Mouse (Mus musculus) mesoderm, embryonic 11.5 days (tissue): ENCODE results near the gene Ctrb1.
"Not testable (repeated sequence)": the region's sequence is repeated elsewhere in the genome, so short reads cannot be mapped to it uniquely, and the experiment has no call there.

Experiments
- DNase-seq: peaks from one replicate; pipeline ENCODE4 v3.0.0-alpha.2; 2012; ENCODE audit warnings: low read depth, low spot score

Gene Ctrb1

DNA sequence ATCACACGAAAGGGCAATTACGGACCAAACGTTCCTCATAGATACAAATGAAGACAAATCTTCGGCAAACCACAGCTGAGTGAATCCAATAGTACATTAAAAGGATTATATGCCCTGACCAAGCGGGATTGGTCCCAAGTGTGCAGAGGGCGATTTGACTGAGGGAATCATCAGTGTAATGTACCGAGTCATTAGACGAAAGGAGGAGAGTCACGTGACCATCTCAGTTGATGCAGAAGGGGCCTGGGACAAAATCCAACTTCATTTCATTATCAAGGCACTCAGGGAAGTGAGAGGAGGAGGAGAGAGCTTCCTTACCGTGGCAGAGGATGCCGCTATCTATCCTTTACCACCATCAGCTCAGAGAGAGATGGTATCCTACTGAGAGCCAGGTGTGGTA is 9.7 kb downstream of the Ctrb1 start:
- DNase-seq: no peak

DNA sequence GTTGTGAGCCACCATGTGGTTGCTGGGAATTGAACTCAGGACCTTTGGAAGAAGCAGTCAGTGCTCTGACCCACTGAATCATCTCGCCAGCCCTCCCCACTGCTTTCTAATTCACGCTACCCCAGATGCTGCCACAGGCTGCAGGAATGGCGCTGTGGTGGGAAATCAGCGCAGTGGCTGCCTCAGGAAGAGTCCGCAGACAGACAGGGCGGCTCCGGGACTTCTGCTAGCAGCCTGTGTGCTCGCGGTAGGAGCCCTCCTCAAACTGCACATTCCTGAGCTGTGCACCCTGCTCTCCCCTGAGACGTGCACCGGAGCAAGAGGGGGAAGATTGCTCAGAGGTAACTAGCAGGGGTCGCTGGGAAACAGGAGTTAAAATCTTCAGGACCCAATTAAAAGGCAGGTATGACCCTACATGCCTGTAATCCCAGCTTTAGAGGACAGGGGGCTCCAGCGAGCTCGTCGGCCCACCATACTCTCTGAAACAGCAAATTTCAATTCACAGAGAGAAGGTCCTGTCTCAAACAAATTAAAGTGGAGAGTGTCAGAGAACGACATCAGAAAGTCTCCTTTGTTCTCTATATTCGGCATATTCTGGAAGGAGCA is 10.3 kb downstream of the Ctrb1 start:
- peak; percentile 40 for DNase-seq

DNA sequence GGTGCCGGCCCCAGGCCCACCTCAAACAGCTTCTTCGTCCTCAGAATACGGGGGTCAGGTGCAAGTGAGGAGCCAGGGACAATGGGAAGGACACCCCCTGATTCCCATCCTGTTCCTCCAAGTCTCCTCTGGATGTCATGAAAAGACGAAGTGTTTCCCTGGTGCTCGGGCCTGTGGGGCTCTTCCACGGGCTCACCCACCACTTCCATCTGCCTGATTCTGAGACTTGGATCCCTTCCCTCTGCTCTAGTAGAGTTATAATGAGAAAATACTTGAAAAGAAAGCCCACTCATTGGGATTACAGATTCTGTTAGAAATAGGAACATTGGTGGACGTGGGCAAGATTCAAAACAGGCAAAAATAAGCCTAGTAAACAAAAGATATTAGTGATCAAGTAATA is 12.0 kb downstream of the Ctrb1 start:
- DNase-seq: no peak

DNA sequence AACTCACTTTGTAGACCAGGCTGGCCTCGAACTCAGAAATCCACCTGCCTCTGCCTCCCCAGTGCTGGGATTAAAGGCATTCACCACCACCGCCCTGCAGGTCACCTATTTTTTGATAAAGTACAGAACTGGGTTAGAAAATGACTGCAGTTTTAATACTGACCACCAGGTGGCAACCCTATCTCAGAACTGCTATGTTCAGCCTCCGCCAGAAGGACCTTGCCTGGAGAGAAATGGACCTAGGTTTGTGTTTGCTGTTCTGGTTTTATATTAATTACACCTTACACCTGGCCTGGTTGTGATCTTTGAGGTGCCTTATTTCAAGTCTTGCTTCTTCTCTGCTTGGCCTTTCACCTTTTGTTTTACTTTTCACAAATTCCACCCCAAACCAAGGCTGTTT is 12.7 kb downstream of the Ctrb1 start:
- peak; percentile 81 for DNase-seq

DNA sequence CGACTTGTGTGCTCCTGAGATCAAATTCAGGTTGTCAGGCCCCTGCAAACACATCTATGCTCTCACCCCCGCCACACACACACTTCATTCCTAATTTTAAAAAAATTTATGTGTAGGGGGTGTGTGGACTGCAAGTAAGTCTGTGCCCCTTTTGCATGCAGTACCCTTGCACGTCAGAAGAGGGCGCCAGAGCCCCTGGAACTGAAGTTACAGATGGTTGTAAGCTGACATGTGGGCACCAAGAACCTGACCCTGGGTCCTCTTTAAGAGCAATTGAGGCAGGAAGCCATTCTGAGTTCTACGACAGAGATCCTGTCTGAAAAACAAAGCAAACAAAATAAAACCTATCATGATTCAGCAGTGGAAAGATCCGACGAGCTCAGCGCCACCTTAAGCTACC is 14.6 kb downstream of the Ctrb1 start:
- no peak for DNase-seq

DNA sequence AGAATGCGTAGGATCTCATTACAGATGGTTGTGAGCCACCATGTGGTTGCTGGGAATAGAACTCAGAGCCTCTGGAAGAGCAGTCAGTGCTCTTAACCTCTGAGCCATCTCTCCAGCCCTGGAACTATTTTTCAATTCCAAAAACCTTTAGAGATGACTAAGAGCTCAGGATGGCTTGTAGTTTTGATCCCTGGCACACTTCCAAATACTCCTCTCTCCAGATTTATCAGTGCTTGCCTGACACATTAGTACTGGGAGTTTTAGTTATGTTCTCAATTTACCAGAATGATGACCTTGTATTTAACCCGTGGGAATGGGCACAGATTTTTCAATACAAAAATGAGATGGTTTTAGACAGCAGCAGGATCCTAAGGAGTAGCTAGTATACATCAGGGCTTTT is 24.1 kb downstream of the Ctrb1 start:
- no peak for DNase-seq

DNA sequence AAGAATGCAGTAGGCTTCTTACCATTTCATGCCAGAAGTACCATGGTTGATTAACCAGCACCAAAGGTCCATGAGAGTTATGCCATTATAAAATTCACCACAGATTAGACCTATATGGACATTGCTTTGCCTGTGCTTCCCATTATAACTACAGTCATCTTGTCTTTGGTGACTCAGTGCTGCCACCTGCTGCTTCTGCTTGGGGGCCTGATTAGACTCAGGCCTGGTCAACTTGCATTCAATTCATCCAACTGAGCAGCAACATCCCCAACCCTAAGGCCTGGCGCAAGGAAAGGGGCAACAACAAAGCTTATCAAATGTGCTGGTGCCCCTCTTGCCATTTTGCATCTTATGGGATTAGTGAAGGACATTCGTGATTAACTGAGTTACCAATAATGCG is 28.3 kb downstream of the Ctrb1 start:
- peak; percentile 75 for DNase-seq

DNA sequence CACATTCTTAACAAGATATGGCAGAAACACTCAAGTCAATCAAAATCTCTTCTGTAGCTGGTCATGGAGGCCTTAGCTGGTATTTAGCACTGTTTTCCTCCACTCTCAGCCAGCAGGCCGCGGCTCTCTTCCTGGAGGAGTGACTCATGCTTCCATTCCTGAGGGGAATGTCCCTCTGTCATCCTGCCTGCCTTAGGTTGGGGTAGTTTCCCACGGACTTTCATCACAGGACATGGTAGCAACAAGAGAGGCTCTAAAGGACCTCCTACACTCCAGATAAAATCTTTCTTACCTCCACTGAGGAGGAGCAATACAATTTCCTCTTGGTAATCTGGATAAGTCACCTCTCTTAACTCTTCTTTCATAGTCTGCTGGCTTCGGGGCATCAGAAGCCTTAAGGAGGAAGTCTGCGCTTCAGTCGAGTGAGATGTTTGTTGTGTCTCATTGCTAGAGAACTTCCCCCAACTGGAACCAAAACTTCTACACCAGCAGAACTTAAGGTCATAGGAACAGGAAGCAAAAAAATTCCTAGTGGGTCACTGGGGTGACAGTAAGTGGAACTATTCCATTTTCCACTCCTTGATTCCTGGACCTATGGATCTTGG is 31.9 kb downstream of the Ctrb1 start:
- no peak for DNase-seq

DNA sequence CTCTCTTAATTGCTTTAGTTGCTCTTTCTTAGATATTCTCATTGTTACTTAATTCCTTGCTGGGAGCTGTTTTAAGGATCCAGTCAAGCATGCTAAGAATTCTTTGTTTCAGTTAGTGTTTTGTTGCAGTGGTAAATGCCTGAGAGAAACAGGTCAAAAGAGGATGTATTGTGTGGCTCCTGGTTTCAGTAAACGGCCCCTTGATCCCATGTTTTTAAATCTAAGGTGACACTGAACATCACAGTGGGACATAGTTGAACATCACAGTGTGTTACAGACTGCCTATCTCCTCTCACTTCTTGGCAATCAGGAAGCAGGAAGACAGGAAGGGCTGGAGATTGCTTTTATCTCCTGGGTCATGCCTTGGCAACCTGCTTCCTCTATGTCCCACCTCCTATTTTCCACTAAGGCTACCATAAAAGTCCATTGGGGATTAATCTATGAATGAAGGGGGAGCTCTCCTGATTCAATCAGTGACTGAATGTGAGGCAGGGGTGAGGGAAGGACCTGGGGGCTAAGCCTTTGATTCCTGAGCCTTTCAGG is 33.4 kb downstream of the Ctrb1 start:
- DNase-seq: no peak

DNA sequence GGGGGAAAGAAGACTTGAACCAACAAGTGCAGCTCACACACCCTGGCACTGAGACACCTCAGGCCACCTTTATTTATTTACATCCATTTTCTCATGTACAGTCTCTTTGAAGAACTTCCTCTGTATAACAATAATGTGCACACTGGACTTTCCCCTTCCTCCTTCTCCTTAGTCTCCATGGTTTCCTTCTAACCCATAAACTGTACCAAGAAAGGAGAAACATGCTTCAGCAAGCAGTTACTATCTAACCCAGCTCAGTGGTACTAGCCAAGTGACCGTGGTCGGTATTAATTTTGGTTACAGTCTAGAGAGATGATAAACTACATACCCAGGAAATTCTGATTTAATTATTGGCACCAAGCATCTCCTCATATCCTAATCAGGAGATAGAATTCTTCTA is 37.3 kb downstream of the Ctrb1 start:
- DNase-seq: no peak

DNA sequence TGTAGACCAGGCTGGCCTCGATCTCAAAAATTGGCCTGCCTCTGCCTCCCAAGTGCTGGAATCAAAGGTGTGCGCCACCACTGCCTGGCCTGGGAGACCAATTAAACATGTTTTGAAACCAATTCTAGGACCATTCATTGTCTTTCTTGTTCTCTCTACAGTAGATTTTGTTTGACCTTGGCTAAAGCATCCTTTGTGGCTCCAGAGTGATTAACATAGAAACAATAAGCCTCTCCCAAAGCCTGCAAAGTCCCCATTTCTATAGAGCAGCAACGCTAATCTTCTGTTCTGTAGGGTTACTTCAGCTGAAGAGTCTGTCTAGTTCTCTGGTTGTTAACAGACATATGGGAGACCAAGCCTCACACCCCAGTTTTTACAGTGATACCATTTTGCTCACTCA is 40.2 kb downstream of the Ctrb1 start:
- no peak for DNase-seq

DNA sequence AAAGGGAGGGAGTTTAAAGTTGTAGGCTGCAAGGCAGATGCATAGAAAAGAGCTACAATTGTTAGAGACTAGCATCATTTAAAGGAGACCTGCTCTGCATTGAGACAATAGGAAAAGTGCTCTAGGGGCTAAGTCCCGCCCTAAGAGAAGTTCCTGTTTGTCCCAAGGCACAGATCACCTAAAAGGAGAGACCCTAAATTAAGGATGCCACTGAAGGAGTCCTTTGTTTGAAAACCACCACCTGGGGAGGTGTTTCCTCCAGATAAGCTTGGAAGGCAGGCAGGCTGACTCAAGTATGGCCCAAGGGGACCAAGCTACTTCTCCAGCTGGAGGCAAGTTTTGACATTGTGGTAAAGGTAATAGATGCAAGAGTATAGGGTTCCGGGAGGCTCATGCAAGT is 42.0 kb downstream of the Ctrb1 start:
- DNase-seq: no peak

DNA sequence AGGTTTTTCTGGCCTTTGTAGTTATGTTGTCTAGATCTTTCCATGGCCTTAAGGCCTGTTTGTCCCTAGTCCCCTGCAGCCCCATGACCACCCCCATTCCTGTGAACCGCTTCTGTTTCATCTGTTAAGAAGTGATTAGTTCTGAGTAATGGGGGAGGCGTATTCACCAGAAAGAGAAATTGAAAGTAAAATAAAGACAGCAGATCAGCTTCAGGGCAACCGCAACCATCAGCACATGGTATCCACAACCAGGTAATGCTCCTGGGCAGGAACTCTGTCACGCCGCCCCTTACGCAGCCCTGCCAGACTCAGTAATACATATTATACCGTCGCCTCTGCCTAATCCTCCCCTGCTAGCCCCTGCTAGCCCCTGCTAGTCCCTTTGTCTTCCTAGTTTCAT is 45.1 kb downstream of the Ctrb1 start:
- no peak for DNase-seq

DNA sequence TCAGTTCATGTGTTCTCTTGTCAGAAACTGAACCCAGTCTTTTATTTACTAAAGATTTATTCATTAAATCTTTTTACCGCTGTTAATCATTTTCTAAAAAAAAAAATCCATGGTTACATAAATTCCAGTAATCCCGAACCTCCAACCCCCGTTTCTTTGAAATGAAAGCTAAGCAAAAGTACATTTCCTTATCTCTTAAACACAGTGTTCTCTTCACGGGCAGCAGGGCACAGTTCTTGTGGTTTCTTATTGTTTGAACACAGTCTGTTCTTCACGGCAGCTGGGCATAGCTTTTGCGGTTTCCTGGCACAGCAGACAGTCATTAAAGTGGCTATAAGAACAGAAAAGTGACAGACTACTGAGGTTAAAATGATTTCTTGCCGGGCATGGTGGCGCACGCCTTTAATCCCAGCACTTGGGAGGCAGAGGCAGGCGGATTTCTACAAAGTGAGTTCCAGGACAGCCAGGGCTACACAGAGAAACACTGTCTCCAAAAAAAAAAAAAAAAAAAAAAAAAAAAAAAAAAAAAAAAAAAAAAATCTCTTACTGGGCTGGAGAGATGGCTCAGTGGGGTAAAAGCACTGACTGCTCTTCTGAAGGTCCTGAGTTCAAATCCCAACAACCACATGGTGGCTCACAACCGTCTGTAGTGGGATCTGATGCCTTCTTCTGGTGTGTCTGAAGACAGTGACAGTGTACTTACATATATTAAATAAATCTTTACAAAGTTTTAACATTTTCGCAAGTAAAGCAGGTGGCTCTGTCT is 46.3 kb downstream of the Ctrb1 start:
- DNase-seq: not testable (repeated sequence)

DNA sequence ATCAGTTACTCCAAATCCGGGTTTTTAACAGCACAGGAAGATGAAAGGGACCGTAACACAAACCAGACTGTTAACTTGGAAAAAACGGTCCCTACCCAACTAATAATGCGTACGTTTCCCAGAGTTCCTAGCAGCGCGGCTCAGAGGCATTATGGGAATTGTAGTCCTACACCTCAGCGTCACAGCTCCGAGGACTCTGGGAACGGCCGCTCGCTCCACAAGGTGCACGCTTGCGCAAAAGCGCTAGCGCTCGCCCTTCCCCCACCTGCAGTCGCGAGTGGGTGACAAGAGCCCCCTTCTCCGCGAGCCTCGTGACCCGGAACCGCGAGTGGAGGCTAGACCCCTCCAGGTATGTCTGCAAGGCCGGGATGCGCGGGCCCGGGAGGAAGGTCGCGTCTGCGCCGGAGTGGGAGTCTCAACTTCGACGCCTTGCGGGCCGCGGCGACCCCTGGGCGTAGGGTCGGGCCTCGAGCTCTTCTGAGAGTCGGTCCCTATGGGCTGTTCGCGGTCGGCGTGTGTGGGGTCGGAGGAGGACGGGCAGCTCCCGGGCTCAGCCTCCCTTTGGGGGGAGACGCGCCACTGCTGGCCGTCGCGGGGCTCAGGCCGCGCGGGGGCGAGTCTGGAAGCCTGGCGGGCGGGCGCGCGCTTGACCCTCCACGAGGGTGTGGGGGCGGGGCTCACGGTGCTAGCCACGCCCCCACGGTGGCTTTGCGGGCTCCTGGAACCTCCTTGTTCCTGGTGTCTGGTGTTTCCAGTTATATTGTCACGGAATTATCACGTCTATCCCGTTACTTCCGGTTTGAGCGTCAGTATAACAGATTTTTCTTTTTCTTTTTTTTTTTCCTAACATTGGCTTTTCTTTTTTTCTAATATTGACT is 47.3 kb downstream of the Ctrb1 start, which contains the start of gene Zfp1:
TSS of gene Zfp1 (plus strand) at position 138 of the 878 bp plus-strand sequence.
- peak; percentile 95 for DNase-seq

DNA sequence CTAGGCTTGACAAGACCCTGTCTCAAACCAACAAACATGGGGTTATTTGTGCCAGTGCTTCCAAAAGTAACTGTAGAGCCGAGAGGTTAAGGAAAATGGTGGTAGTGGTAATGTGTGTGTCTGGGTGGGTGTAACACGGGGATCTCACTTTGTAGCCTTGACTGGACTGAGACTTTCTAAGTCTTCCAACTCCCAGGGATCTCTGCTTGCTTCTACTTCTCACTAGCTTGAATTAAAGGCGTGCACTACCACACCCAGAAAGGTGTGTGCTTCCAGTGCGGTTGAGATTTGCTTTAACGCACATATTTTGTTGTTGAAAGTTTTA is 47.9 kb downstream of the Ctrb1 start:
- no peak for DNase-seq

DNA sequence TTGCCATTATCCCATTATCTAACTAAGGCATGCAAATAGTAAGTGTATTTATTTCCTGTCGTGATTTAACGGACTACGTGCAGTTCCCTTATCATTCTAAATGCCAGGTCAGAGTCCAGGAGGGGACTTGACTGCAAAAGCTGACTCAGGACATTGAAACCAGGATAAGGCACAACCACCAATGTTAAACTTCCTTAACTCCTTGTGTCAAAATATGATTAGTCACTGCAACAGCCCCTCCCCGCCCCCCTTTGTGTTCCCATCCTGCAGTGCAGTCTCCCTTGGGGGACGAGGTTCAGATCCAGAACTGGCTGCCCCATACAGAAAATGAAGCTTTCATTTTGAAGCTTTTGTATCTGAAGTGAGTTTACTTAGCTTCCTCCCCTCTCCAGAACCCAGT is 48.3 kb downstream of the Ctrb1 start:
- no peak for DNase-seq

DNA sequence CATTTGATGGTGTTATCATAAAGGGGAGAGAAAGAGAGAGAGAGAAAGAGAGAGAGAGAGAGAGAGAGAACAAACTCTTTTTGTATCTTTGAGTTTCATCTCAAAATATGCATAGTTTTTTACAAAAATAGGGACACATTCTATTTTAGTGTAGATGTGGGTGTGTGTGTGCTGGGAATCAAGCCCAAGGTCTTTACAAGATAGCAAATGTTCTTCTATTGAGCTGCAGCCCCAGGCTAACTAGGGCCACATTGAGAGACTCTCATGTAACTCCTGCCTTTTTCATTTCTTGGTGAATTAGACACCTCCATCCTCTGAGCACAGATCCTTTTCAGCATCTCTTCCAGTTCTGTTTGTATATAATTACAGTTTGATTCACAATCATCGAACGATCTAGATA is 49.7 kb downstream of the Ctrb1 start:
- no peak for DNase-seq

DNA sequence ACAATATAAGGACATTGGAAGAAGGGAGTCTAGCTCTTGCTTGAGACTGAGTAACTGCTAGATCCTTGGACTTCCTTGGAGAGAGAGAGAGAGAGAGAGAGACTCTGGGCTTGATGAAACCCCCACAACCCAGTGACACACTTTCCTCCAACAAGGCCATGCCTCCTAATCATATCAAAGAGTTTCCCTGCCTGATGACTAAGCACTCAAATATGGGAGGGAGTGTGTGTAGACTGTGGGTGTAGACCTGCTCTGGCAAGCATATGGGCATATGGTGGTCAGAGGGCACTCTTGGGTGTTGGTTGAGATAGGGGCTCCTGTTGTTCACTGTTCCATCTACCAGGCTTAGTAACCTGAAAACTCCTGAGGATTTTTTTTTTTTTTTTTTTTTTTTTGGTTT is 52.7 kb downstream of the Ctrb1 start:
- DNase-seq: no peak
